Mouse (Mus musculus) stomach, embryonic 16.5 days (tissue): ENCODE measurements around the gene Mpnd. TPM values are rescaled to one million over a fixed set of nuclear protein-coding genes. Genes with fewer than 3 reads are reported as not detected.

ENCODE experiments used
- ATAC-seq: fragments of 200-750 bp; cut with Nextera tagmentation; 2 replicates; pipeline ENCODE4 v1.8.0; 2017; ENCODE audit warnings: moderate number of reproducible peaks, moderate TSS enrichment; ENCODE audit not compliant: insufficient read depth, low FRiP score
- H3K27ac ChIP-seq: fragments of 300-500 bp; sonication (generic); 2 replicates; pipeline ENCODE4 v1.5.1; 2014; ENCODE audit warnings: low read length
- H3K27me3 ChIP-seq: fragments of 300-500 bp; sonication (generic); 2 replicates; pipeline ENCODE4 v1.6.1; 2014; ENCODE audit warnings: low read length, control low read depth, mixed read lengths; ENCODE audit not compliant: control insufficient read depth, insufficient read depth
- H3K36me3 ChIP-seq: fragments of 300-500 bp; sonication (generic); 2 replicates; pipeline ENCODE4 v1.6.1; 2014; ENCODE audit warnings: low read length; ENCODE audit not compliant: control insufficient read depth, insufficient read depth
- H3K4me1 ChIP-seq: fragments of 300-500 bp; sonication (generic); 2 replicates; pipeline ENCODE4 v1.6.1; 2014; ENCODE audit warnings: low read length, control low read depth, mixed read lengths; ENCODE audit not compliant: control insufficient read depth, insufficient read depth
- H3K4me2 ChIP-seq: fragments of 300-500 bp; sonication (generic); 2 replicates; pipeline ENCODE4 v1.6.1; 2014; ENCODE audit warnings: low read depth, low read length, mixed read lengths
- H3K4me3 ChIP-seq: fragments of 300-500 bp; sonication (generic); replicated peaks from 2 replicates; pipeline ENCODE4 v1.5.1; 2014; ENCODE audit warnings: mild to moderate bottlenecking, low read length
- H3K9ac ChIP-seq: fragments of 300-500 bp; sonication (generic); 2 replicates; pipeline ENCODE4 v1.6.1; 2014; ENCODE audit warnings: low read length
- H3K9me3 ChIP-seq: fragments of 300-500 bp; sonication (generic); replicated peaks from 2 replicates; pipeline ENCODE4 v1.6.1; 2016; ENCODE audit warnings: low read length, control low read depth; ENCODE audit not compliant: control insufficient read depth
- WGBS: fragments of 180-500 bp; shearing (Covaris S2); extraction: QIAGEN DNeasy Blood & Tissue Kit; methylation state at CpG from one replicate; pipeline ENCODE4 v1.1.7; 2014; 5-methylcytosine and 5-hydroxymethylcytosine counted together
- polyA plus RNA-seq: library from polyadenylated mRNA; unstranded; fragments of >200 nt; fragmentation: Nextera tagmentation; extraction: Ambion mirVana; gene quantifications from 2 replicates; pipeline ENCODE4 v1.2.1, GENCODE M21; 2015

Mpnd gene
- polyA plus RNA-seq, 1 experiment from 2014 or later, result 60.7 TPM

DNA sequence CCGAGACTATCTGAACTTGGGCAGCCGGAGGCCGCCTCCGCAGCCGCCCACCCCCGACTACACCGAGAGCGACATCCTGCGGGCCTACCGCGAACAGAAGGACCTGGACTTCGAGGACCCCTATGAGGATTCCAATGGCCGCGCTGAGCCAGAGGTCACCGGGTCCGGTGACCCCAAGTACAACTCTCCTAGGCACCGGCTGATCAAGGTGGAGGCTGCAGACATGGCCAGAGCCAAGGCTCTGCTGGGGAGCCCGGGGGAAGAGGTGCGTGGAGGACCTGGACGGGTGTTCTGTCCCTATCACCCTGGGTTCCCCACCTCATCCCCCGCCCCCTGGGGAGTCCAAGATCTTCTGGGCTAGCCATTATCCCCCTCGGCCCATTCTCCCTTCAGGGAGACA lies 34.1 kb upstream of the Mpnd start:
- H3K4me3 ChIP-seq, result no peak overlapping the region
- H3K4me2 ChIP-seq, result no peak overlapping the region; the same call in 1 of the 2 replicates
- H3K9me3 ChIP-seq, result no peaks in the 10 kb centered on the region
- H3K9ac ChIP-seq, result peak overlapping the region; percentile 31; the same call in 1 of the 2 replicates
- peaks cover 6% of the 10 kb centered on the region; the same call in 1 of the 2 replicates for H3K4me1 ChIP-seq
- H3K27me3 ChIP-seq, result peaks cover 4% of the 10 kb centered on the region; the same call in 1 of the 2 replicates
- no peak overlapping the region for H3K27ac ChIP-seq
- WGBS, result 39% methylated on average over 22 of the region's 22 CpGs
- ATAC-seq, result no peak
- 0 out of 2 replicates have a peak, but pooled peaks cover 3% of the 10 kb centered on the region for H3K36me3 ChIP-seq

DNA sequence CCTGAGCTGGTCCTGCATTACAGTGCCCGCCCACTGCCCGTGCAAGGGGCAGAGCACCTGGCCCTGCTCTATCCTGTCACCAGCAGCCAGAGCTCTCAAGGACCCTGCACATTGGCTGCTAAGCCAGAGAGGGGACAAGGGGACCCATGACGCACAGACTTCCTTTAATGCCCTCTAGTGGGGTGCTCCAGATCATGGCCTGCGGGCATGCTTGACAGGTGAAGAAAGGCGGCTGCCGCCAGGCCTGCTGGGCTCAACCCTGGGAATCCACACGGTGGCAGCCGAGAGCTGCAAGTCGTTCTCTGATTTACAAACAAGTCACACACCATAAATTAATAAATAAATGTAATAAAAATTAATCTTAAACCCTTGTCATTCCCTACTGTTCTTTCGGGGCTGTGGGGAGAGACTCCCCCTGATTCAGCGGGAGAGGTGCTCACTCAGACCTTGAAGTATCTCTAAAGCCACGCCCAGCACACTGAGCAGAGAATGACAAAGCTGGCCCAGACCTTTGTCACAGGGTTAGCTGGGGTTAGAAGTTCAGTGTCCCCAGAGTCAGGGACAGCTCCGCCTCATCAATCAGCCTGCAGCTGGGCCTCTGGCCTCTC lies 29.2 kb upstream of the Mpnd start:
- no peak overlapping the region; the same call in 1 of the 2 replicates for H3K9ac ChIP-seq
- 14% methylated on average over 13 of the region's 13 CpGs for WGBS
- ATAC-seq, result peak; percentile 68
- no peaks in the 10 kb centered on the region for H3K9me3 ChIP-seq
- no peak overlapping the region for H3K4me3 ChIP-seq
- H3K4me1 ChIP-seq, result 0 out of 2 replicates have a peak, but pooled peaks cover 3% of the 10 kb centered on the region
- H3K27me3 ChIP-seq, result peaks cover under 1% of the 10 kb centered on the region; the same call in 1 of the 2 replicates
- no peaks in the 10 kb centered on the region for H3K36me3 ChIP-seq
- H3K4me2 ChIP-seq, result peak overlapping the region; percentile 30; the same call in 1 of the 2 replicates
- H3K27ac ChIP-seq, result no peak overlapping the region

DNA sequence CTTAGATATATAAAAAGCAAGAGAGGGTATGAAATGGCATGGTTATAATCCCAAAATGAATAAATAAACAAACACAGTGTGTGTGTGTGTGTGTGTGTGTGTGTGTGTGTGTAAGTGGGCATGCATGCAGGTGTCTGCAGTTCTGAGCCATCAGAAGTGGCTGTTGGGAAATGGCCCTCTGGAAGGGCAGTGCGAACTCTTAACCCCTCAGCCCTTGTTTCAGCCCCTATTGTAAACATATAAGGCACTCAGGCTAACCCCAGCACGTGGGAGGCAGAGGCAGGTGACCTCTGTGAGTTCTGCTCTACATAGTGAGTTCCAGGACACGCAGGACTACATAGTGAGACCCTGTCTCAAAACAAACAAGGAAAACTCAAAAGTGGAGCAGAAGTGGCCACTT lies 28.2 kb upstream of the Mpnd start:
- no peak overlapping the region for H3K27ac ChIP-seq
- ATAC-seq, result no peak
- H3K4me3 ChIP-seq, result no peak overlapping the region
- no peak overlapping the region for H3K9ac ChIP-seq
- H3K27me3 ChIP-seq, result no peaks in the 10 kb centered on the region
- H3K4me2 ChIP-seq, result no peak overlapping the region
- H3K4me1 ChIP-seq, result 0 out of 2 replicates have a peak, but pooled peaks cover 3% of the 10 kb centered on the region
- 27% methylated on average over 3 of the region's 3 CpGs for WGBS
- H3K36me3 ChIP-seq, result no peaks in the 10 kb centered on the region
- no peaks in the 10 kb centered on the region for H3K9me3 ChIP-seq

DNA sequence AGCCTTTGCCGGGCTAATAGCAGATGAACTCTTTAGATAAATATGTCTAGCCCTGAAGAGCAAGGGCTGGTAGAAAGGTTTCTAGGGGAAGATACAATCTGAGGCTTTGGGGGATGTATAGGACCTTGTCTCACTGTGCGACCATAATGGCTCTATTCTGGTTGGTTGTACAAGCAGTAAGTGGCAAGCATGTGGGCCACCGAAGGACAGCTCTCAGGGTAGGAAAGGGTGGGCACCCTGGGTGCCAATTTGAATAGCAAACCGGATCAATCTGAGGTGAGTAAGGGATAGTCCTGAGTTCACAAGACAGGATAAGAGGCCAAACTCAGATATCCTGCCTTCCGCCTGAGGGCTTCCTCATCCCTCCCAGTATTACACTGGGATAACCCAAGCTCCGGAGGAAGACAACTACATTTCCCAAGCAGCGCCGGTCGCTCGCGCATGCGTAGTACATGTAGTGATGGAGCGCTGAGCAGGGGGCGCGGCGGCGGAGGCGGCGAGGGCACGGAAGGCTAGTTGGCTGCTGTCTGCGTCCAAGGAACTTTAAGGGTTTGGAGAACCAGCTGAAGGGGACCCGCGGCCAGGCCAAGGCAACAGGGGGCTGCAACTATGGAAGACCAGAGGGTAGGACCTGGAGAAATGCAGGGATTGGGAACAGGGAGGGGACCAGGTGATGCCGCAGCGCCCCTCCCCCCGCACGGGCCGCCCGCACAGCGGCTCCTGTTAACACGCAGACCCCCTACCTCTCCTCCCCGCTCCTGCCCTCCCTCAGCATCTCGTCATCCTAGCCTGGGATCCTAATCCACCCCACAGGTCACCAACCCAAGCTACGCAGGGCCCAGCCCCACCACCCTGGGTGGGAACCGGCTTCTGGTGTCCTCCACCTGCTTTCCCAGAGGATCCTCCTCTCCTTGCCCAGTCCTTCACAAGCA lies 19.2 kb upstream of the Mpnd start, which contains the start of gene Fsd1:
Gene Fsd1, plus strand, starts transcription at position 480 of the 932 bp plus-strand sequence.
- H3K27ac ChIP-seq, result no peak within 1 kb of the TSS
- H3K27me3 ChIP-seq, result no peaks in the 10 kb centered on the region
- no peaks in the 10 kb centered on the region for H3K9me3 ChIP-seq
- no peaks in the 10 kb centered on the region for H3K36me3 ChIP-seq
- WGBS, result 7% methylated on average over 35 of the region's 35 CpGs
- peak within 1 kb of the TSS; percentile 64 for H3K4me2 ChIP-seq
- ATAC-seq, result peak; percentile 22
- 0 out of 2 replicates have a peak, but pooled peaks cover 7% of the 10 kb centered on the region for H3K4me1 ChIP-seq
- peak within 1 kb of the TSS; percentile 51 for H3K4me3 ChIP-seq
- peak within 1 kb of the TSS; percentile 46 for H3K9ac ChIP-seq

DNA sequence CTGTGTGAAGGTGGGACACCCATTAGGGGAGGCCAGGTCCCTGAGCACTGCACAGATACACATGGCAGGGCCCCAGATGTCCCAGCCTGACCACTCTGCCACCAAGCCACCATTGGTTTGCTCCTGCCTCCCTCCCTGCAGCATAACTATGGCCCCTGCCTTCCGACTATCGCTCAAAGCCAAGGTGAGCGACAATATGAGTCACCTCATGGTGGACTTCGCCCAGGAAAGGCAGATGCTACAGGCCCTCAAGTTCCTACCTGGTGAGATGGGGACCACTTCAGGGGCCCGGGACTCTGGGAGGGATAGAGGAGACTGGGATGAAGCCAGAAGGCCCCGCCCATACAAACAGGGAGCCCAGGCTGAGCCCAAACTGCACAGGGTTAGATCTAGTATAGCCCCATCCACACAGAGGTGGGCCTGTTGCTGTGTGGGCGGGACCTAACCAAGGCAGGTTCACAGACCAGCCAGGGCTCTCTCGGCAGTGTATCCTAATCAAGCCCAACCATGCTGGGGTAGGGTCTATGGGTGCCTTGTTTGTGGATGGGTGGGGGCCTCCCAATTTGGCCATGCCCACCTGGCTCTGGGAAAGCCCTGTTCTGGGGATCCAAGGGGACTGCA lies 15.1 kb upstream of the Mpnd start:
- H3K4me3 ChIP-seq, result no peak overlapping the region
- H3K9me3 ChIP-seq, result no peaks in the 10 kb centered on the region
- peak; percentile 15; the same call in 1 of the 2 replicates for ATAC-seq
- 82% methylated on average over 8 of the region's 8 CpGs for WGBS
- 0 out of 2 replicates have a peak, but pooled peaks cover 7% of the 10 kb centered on the region for H3K4me1 ChIP-seq
- no peak overlapping the region for H3K9ac ChIP-seq
- no peak overlapping the region for H3K27ac ChIP-seq
- no peaks in the 10 kb centered on the region for H3K27me3 ChIP-seq
- no peaks in the 10 kb centered on the region for H3K36me3 ChIP-seq
- H3K4me2 ChIP-seq, result no peak overlapping the region

DNA sequence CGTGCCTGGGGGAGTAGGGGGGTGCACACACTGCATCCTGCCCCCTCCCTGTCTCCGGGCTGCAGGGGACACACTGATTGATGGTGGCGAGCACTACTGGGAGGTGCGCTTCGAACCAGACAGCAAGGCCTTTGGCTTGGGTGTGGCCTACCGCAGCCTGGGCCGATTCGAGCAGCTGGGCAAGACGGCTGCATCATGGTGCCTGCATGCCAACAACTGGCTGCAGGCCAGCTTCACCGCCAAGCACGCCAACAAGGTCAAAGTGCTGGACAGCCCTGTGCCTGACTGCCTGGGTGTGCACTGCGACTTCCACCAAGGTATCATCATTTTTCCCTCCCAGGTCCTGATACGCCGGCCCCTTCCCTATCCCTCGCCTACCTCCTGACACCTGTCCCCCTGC lies 9.5 kb upstream of the Mpnd start:
- ATAC-seq, result no peak
- WGBS, result 77% methylated on average over 15 of the region's 15 CpGs
- Histone ChIP-seq H3K4me2 (no peak overlapping the region), H3K27ac (no peak overlapping the region), H3K4me1 (no peaks in the 10 kb centered on the region), H3K9ac (no peak overlapping the region), H3K27me3 (no peaks in the 10 kb centered on the region; the same call in 1 of the 2 replicates), H3K9me3 (no peaks in the 10 kb centered on the region), H3K36me3 (no peaks in the 10 kb centered on the region), H3K4me3 (no peak overlapping the region)

DNA sequence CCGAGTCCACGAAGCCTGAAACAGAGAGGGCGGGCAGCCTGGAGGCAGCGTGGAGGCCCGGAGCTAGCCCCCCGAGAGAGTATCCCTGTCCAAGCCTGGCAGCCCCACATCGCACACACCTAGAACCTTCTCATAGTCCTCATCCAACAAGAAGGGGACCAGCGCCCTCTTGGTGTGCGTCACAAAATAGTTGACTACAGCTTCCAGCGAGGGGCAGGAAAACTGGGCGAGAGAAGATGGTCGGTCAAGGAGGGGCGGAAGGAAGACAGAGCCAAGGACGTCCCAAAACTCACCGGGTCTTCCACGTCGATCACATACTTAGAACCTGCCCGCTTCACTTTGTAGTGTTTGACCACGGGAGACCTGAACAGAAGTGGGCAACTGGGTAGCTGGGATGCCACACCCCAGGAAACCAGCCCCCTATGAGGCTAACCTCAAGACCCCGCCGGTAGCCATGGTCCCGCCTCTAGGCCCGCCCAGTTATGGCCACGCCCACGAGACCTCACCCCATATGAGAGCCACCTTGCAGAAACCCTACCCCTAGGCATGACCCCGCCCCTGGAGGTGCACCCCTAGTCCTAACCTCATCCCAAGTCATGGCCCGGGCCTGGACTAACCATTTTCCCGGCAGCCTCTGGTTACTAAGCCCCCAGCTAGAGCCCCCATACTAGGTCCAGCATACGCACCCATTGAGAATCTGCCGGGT lies 5.6 kb upstream of the Mpnd start:
- no peaks in the 10 kb centered on the region; the same call in 1 of the 2 replicates for H3K36me3 ChIP-seq
- no peak overlapping the region for H3K9ac ChIP-seq
- no peak overlapping the region for H3K27ac ChIP-seq
- no peak overlapping the region for H3K4me3 ChIP-seq
- H3K27me3 ChIP-seq, result no peaks in the 10 kb centered on the region; the same call in 1 of the 2 replicates
- H3K9me3 ChIP-seq, result no peaks in the 10 kb centered on the region
- H3K4me1 ChIP-seq, result no peaks in the 10 kb centered on the region
- WGBS, result 15% methylated on average over 30 of the region's 30 CpGs
- H3K4me2 ChIP-seq, result 0 out of 2 replicates have a peak overlapping the region, but pooled peaks have one; percentile 7
- ATAC-seq, result no peak

DNA sequence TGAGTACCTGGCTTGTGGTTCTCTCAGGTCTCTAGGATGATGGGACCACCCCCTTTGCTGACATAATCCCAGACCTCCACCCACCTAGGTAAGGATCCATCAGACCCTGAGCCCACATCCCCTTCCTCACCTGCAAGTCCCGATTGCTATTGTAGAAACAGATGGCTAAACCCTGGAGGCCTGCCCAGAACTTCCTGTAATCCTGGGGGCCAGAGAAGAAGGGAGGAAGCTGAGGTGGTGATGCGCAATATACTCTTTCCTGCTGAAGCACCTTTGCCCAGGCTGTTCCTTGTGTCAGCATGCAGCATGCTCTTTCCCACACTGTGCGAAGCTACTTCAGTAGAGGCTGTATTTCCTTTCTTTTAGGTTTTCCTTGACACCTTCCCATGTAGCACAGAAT lies 2.5 kb upstream of the Mpnd start:
- peaks cover 7% of the 10 kb centered on the region for H3K4me1 ChIP-seq
- H3K27me3 ChIP-seq, result no peaks in the 10 kb centered on the region; the same call in 1 of the 2 replicates
- no peak overlapping the region for H3K4me2 ChIP-seq
- H3K36me3 ChIP-seq, result no peaks in the 10 kb centered on the region; the same call in 1 of the 2 replicates
- no peak for ATAC-seq
- no peak overlapping the region for H3K9ac ChIP-seq
- WGBS, result 71% methylated on average over 3 of the region's 3 CpGs
- H3K9me3 ChIP-seq, result no peaks in the 10 kb centered on the region
- no peak overlapping the region for H3K4me3 ChIP-seq
- H3K27ac ChIP-seq, result no peak overlapping the region
